Mouse (Mus musculus) G1E (cell line): ENCODE measurements at regions not wholly inside any gene's neighbourhood (a gene's known extent, or its start where the extent isn't known, plus 50 kb on each side); places are given as distances from the start of the nearest gene placed in this dataset.

Experiments used
- ATAC-seq: 2 replicates; pipeline ENCODE4 v1.8.0; 2016; ENCODE audit warnings: mild to moderate bottlenecking; ENCODE audit not compliant: insufficient number of reproducible peaks, poor library complexity, low FRiP score, severe bottlenecking; ENCODE audit errors: extremely low read depth
- DNase-seq: peaks from one replicate; pipeline ENCODE4 v3.0.0; 2012; ENCODE audit warnings: low spot score
- H3K27me3 ChIP-seq: 2 replicates; pipeline ENCODE4 v1.6.1; 2012; ENCODE audit warnings: mild to moderate bottlenecking, low read length, inconsistent platforms; ENCODE audit not compliant: insufficient read depth
- H3K36me3 ChIP-seq: replicated peaks from 2 replicates; pipeline ENCODE3; 2012; ENCODE audit warnings: mild to moderate bottlenecking, inconsistent platforms
- H3K4me1 ChIP-seq: 2 replicates; pipeline ENCODE4 v1.6.1; 2012; ENCODE audit warnings: low read depth, low read length, inconsistent platforms, mixed read lengths; ENCODE audit not compliant: insufficient read depth
- H3K4me3 ChIP-seq: 2 replicates; pipeline ENCODE4 v1.5.1; 2012; ENCODE audit warnings: low read depth, mild to moderate bottlenecking, inconsistent platforms, low read length, moderate library complexity, mixed read lengths
- H3K9me3 ChIP-seq: replicated peaks from 2 replicates; pipeline ENCODE4 v1.6.1; 2012; ENCODE audit warnings: inconsistent platforms
- CTCF ChIP-seq: IDR thresholded peaks from 2 replicates; pipeline ENCODE4 v1.5.1; 2012; ENCODE audit warnings: low read depth, low read length, inconsistent platforms, mixed read lengths
- GATA1 ChIP-seq: IDR thresholded peaks from 2 replicates; pipeline ENCODE4 v1.6.1; 2012; ENCODE audit warnings: borderline replicate concordance, low read length, inconsistent platforms, mixed read lengths
- GATA2 ChIP-seq: IDR thresholded peaks from 2 replicates; pipeline ENCODE4 v1.6.1; 2012; ENCODE audit warnings: low read depth, low read length, inconsistent platforms, borderline replicate concordance
- POLR2AphosphoS5 ChIP-seq: IDR thresholded peaks from 2 replicates; pipeline ENCODE4 v1.6.1; 2012; ENCODE audit warnings: low read depth, low read length, inconsistent platforms; ENCODE audit not compliant: insufficient replicate concordance
- TAL1 ChIP-seq: conservative IDR thresholded peaks from 2 replicates; pipeline ENCODE4 v1.6.1; 2012; ENCODE audit warnings: low read depth, low read length, inconsistent platforms, mixed read lengths

- H3K36me3 ChIP-seq = no peaks in the 10 kb centered on the region
- H3K27me3 ChIP-seq = no peaks in the 10 kb centered on the region
- TF ChIP-seq TAL1 (no peak), CTCF (no peak), GATA2 (no peak), POLR2AphosphoS5 (no peak), GATA1 (no peak)
- no peaks in the 10 kb centered on the region for H3K4me1 ChIP-seq
- no peak for DNase-seq
- H3K4me3 ChIP-seq = no peak overlapping the region
- peaks cover 64% of the 10 kb centered on the region for H3K9me3 ChIP-seq
- no peak for ATAC-seq
These were observed 53.8 kb downstream of the Dio3 start for GRCm38 (mm10) chr12:110332616-110333154.

GRCm38 (mm10) chr12:110334609-110335008, 55.7 kb downstream of the Dio3 start:
- DNase-seq = no peak
- Histone ChIP-seq H3K27me3 (no peaks in the 10 kb centered on the region), H3K4me1 (no peaks in the 10 kb centered on the region), H3K4me3 (no peak overlapping the region), H3K36me3 (no peaks in the 10 kb centered on the region), H3K9me3 (peaks cover 50% of the 10 kb centered on the region)
- TF ChIP-seq TAL1 (no peak), CTCF (no peak), GATA2 (no peak), POLR2AphosphoS5 (no peak), GATA1 (no peak)
- ATAC-seq = no peak

- no peaks in the 10 kb centered on the region for H3K27me3 ChIP-seq
- no peaks in the 10 kb centered on the region for H3K36me3 ChIP-seq
- ATAC-seq (no peak), DNase-seq (no peak)
- TF ChIP-seq GATA1 = no peak
- TF ChIP-seq TAL1 = no peak
- TF ChIP-seq POLR2AphosphoS5 = no peak
- no peak for TF ChIP-seq GATA2
- TF ChIP-seq CTCF = no peak
- H3K4me3 ChIP-seq = no peak overlapping the region
- no peaks in the 10 kb centered on the region for H3K4me1 ChIP-seq
- peaks cover 37% of the 10 kb centered on the region for H3K9me3 ChIP-seq
These were observed 65.5 kb downstream of the Dio3 start for GRCm38 (mm10) chr12:110344280-110344827.

DNA sequence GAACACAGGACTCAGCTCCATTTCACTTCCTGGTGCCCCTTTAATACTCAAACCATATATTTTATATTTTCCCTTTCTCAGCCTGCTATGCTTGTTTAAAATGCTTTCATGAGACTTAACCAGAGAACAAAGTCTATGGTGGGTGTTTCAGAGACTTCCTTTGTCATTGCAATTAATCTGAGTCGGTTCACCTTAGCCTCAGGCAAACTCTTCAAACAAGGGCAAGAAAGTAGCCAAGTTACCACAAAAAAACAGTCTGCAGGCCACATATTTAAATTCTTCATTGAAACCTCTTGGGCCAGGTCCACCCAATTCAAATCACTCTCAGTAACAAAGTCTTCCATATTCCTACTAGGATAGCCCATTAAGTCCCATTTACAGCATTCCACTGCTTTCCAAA, 70.8 kb downstream of the Dio3 start:
- H3K27me3 ChIP-seq = no peaks in the 10 kb centered on the region
- H3K4me3 ChIP-seq = no peak overlapping the region
- DNase-seq (no peak), ATAC-seq (no peak)
- TF ChIP-seq CTCF = no peak
- no peak for TF ChIP-seq POLR2AphosphoS5
- TF ChIP-seq GATA2 = no peak
- no peak for TF ChIP-seq GATA1
- TF ChIP-seq TAL1 = no peak
- no peaks in the 10 kb centered on the region for H3K4me1 ChIP-seq
- H3K9me3 ChIP-seq = peaks cover 34% of the 10 kb centered on the region
- no peaks in the 10 kb centered on the region for H3K36me3 ChIP-seq

DNA sequence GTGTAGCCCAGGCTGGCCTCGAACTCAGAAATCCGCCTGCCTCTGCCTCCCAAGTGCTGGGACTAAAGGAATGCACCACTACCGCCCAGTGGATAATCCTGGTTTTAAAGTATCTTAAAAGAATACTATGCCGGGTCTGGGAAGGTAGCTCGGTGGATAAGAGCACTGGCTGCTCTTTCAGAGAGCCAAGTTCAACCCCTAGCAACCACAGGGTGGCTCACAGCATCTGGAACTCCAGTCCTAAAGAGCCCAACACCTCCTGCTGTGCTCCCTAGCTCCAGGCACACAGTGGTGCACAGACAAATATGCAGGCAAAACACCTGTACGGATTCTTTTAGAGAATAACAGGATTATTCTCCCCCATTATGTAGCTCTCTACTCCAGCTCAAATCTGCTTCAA, 77.0 kb downstream of the Dio3 start:
- no peak overlapping the region for H3K4me3 ChIP-seq
- H3K4me1 ChIP-seq = no peaks in the 10 kb centered on the region
- no peak for TF ChIP-seq TAL1
- no peak for TF ChIP-seq CTCF
- no peak for TF ChIP-seq POLR2AphosphoS5
- no peak for TF ChIP-seq GATA1
- no peak for TF ChIP-seq GATA2
- ATAC-seq (no peak), DNase-seq (no peak)
- H3K27me3 ChIP-seq = no peaks in the 10 kb centered on the region
- peaks cover 9% of the 10 kb centered on the region for H3K9me3 ChIP-seq
- no peaks in the 10 kb centered on the region for H3K36me3 ChIP-seq

- ATAC-seq = no peak
- no peak overlapping the region for H3K4me3 ChIP-seq
- TF ChIP-seq GATA2 = no peak
- TF ChIP-seq TAL1 = no peak
- TF ChIP-seq POLR2AphosphoS5 = no peak
- no peak for TF ChIP-seq GATA1
- no peak for TF ChIP-seq CTCF
- no peaks in the 10 kb centered on the region for H3K36me3 ChIP-seq
- peaks cover 52% of the 10 kb centered on the region for H3K9me3 ChIP-seq
- H3K4me1 ChIP-seq = no peaks in the 10 kb centered on the region
- H3K27me3 ChIP-seq = no peaks in the 10 kb centered on the region
- no peak for DNase-seq
These were observed 79.8 kb upstream of the Ppp2r5c start for GRCm38 (mm10) chr12:110367102-110367501.
